Mouse (Mus musculus) hindbrain, embryonic 16.5 days (tissue): Measurements from ENCODE around the gene Pcsk2. TPM values are rescaled to one million over a fixed set of nuclear protein-coding genes. Genes with fewer than 3 reads are reported as not detected.

Experiments used
- ATAC-seq: fragments of 200-750 bp; cut with Nextera tagmentation; 2 replicates; pipeline ENCODE4 v1.8.0; 2017; ENCODE audit warnings: moderate TSS enrichment, moderate library complexity
- H3K27ac ChIP-seq: fragments of 300-500 bp; sonication (generic); 2 replicates; pipeline ENCODE4 v1.5.1; 2014; ENCODE audit warnings: low read depth, mild to moderate bottlenecking, control low read depth, low read length, moderate library complexity
- H3K27me3 ChIP-seq: fragments of 300-500 bp; sonication (generic); replicated peaks from 2 replicates; pipeline ENCODE4 v1.6.1; 2014; ENCODE audit warnings: low read length; ENCODE audit not compliant: control insufficient read depth, insufficient read depth
- H3K36me3 ChIP-seq: fragments of 300-500 bp; sonication (generic); 2 replicates; pipeline ENCODE4 v1.6.1; 2014; ENCODE audit warnings: mild to moderate bottlenecking, low read length, moderate library complexity, mixed read lengths; ENCODE audit not compliant: control insufficient read depth, insufficient read depth
- H3K4me1 ChIP-seq: fragments of 300-500 bp; sonication (generic); 2 replicates; pipeline ENCODE4 v1.6.1; 2014; ENCODE audit warnings: low read depth, low read length; ENCODE audit not compliant: control insufficient read depth, insufficient read depth
- H3K4me2 ChIP-seq: fragments of 300-500 bp; sonication (generic); 2 replicates; pipeline ENCODE4 v1.6.1; 2014; ENCODE audit warnings: mild to moderate bottlenecking, low read length, control low read depth, moderate library complexity
- H3K4me3 ChIP-seq: fragments of 300-500 bp; sonication (generic); 2 replicates; pipeline ENCODE4 v1.5.1; 2014; ENCODE audit warnings: mild to moderate bottlenecking, low read length, control low read depth, moderate library complexity
- H3K9ac ChIP-seq: fragments of 300-500 bp; sonication (generic); 2 replicates; pipeline ENCODE4 v1.6.1; 2014; ENCODE audit warnings: low read depth, mild to moderate bottlenecking, control low read depth, low read length, moderate library complexity
- H3K9me3 ChIP-seq: fragments of 300-500 bp; sonication (generic); 2 replicates; pipeline ENCODE4 v1.6.1; 2014; ENCODE audit warnings: mild to moderate bottlenecking, low read length, moderate library complexity; ENCODE audit not compliant: control insufficient read depth
- WGBS: fragments of 180-500 bp; shearing (Covaris S2); extraction: QIAGEN DNeasy Blood & Tissue Kit; methylation state at CpG from one replicate; pipeline ENCODE4 v1.1.7; 2014; 5-methylcytosine and 5-hydroxymethylcytosine counted together
- polyA plus RNA-seq: library from polyadenylated mRNA; unstranded; fragments of >200 nt; fragmentation: Nextera tagmentation; extraction: Ambion mirVana; gene quantifications from 2 replicates; pipeline ENCODE4 v1.2.1, GENCODE M21; 2015

Pcsk2 gene
- polyA plus RNA-seq, 1 experiment from 2014 or later, result 23.4 TPM

GRCm38 (mm10) chr2:143709979-143710378 lies 164.0 kb downstream of the Pcsk2 start:
- Histone ChIP-seq H3K9me3 (no peaks in the 10 kb centered on the region; the same call in 1 of the 2 replicates), H3K4me2 (no peak overlapping the region), H3K4me3 (no peak overlapping the region), H3K27me3 (no peaks in the 10 kb centered on the region), H3K27ac (no peak overlapping the region), H3K9ac (no peak overlapping the region), H3K4me1 (no peaks in the 10 kb centered on the region), H3K36me3 (no peaks in the 10 kb centered on the region)
- no peak for ATAC-seq
- 76% methylated on average over 2 of the region's 2 CpGs for WGBS

GRCm38 (mm10) chr2:143711886-143712285 lies 165.9 kb downstream of the Pcsk2 start:
- H3K27me3 ChIP-seq, result no peaks in the 10 kb centered on the region
- 87% methylated on average over 4 of the region's 4 CpGs for WGBS
- H3K36me3 ChIP-seq, result no peaks in the 10 kb centered on the region
- H3K4me1 ChIP-seq, result no peaks in the 10 kb centered on the region
- H3K4me3 ChIP-seq, result no peak overlapping the region
- H3K9me3 ChIP-seq, result no peaks in the 10 kb centered on the region; the same call in 1 of the 2 replicates
- H3K9ac ChIP-seq, result no peak overlapping the region
- no peak overlapping the region for H3K27ac ChIP-seq
- ATAC-seq, result no peak
- H3K4me2 ChIP-seq, result no peak overlapping the region

- ATAC-seq, result no peak
- H3K4me1 ChIP-seq, result no peaks in the 10 kb centered on the region
- H3K27ac ChIP-seq, result no peak overlapping the region
- H3K36me3 ChIP-seq, result no peaks in the 10 kb centered on the region
- H3K27me3 ChIP-seq, result no peaks in the 10 kb centered on the region
- WGBS, result 49% methylated on average over 3 of the region's 3 CpGs
- H3K9ac ChIP-seq, result no peak overlapping the region
- H3K9me3 ChIP-seq, result no peaks in the 10 kb centered on the region; the same call in 1 of the 2 replicates
- H3K4me2 ChIP-seq, result no peak overlapping the region
- no peak overlapping the region for H3K4me3 ChIP-seq
Measured at GRCm38 (mm10) chr2:143712901-143713300, 166.9 kb downstream of the Pcsk2 start.

- Histone ChIP-seq H3K4me2 (no peak overlapping the region), H3K27me3 (no peaks in the 10 kb centered on the region), H3K27ac (no peak overlapping the region), H3K36me3 (no peaks in the 10 kb centered on the region), H3K4me3 (no peak overlapping the region), H3K9ac (no peak overlapping the region), H3K4me1 (no peaks in the 10 kb centered on the region), H3K9me3 (no peaks in the 10 kb centered on the region; the same call in 1 of the 2 replicates)
- 66% methylated on average over 4 of the region's 4 CpGs for WGBS
- no peak for ATAC-seq
Measured at GRCm38 (mm10) chr2:143713902-143714301, 167.9 kb downstream of the Pcsk2 start.

- Histone ChIP-seq H3K36me3 (no peaks in the 10 kb centered on the region), H3K27ac (no peak overlapping the region), H3K4me3 (no peak overlapping the region), H3K27me3 (no peaks in the 10 kb centered on the region), H3K4me2 (no peak overlapping the region), H3K4me1 (no peaks in the 10 kb centered on the region), H3K9me3 (no peaks in the 10 kb centered on the region; the same call in 1 of the 2 replicates), H3K9ac (no peak overlapping the region)
- 73% methylated on average over 4 of the region's 4 CpGs for WGBS
- no peak for ATAC-seq
Measured at GRCm38 (mm10) chr2:143715110-143715509, 169.2 kb downstream of the Pcsk2 start.

GRCm38 (mm10) chr2:143723231-143723630 lies 177.3 kb downstream of the Pcsk2 start:
- Histone ChIP-seq H3K9ac (no peak overlapping the region), H3K9me3 (no peaks in the 10 kb centered on the region), H3K27me3 (no peaks in the 10 kb centered on the region), H3K36me3 (peaks cover 2% of the 10 kb centered on the region; the same call in 1 of the 2 replicates), H3K4me2 (no peak overlapping the region), H3K4me3 (no peak overlapping the region), H3K4me1 (no peaks in the 10 kb centered on the region), H3K27ac (no peak overlapping the region)
- 22% methylated on average over 4 of the region's 4 CpGs for WGBS
- ATAC-seq, result no peak

GRCm38 (mm10) chr2:143724101-143724500 lies 178.1 kb downstream of the Pcsk2 start:
- Histone ChIP-seq H3K27ac (no peak overlapping the region), H3K27me3 (no peaks in the 10 kb centered on the region), H3K4me1 (no peaks in the 10 kb centered on the region), H3K4me2 (no peak overlapping the region), H3K36me3 (peaks cover 2% of the 10 kb centered on the region; the same call in 1 of the 2 replicates), H3K4me3 (no peak overlapping the region), H3K9ac (no peak overlapping the region), H3K9me3 (no peaks in the 10 kb centered on the region)
- WGBS, result 81% methylated on average over 4 of the region's 4 CpGs
- no peak for ATAC-seq

- Histone ChIP-seq H3K4me3 (no peak overlapping the region), H3K27me3 (no peaks in the 10 kb centered on the region), H3K4me2 (no peak overlapping the region), H3K27ac (no peak overlapping the region), H3K4me1 (no peaks in the 10 kb centered on the region), H3K36me3 (peaks cover 2% of the 10 kb centered on the region; the same call in 1 of the 2 replicates), H3K9ac (no peak overlapping the region), H3K9me3 (no peaks in the 10 kb centered on the region)
- no peak for ATAC-seq
- 80% methylated on average over 8 of the region's 8 CpGs for WGBS
Measured at GRCm38 (mm10) chr2:143724720-143725119, 178.8 kb downstream of the Pcsk2 start.

- no peak for ATAC-seq
- H3K9me3 ChIP-seq, result no peaks in the 10 kb centered on the region
- H3K27me3 ChIP-seq, result no peaks in the 10 kb centered on the region
- no peak overlapping the region for H3K4me2 ChIP-seq
- no peak overlapping the region for H3K4me3 ChIP-seq
- H3K36me3 ChIP-seq, result no peaks in the 10 kb centered on the region
- WGBS, result 83% methylated on average over 10 of the region's 10 CpGs
- no peaks in the 10 kb centered on the region for H3K4me1 ChIP-seq
- no peak overlapping the region for H3K9ac ChIP-seq
- no peak overlapping the region for H3K27ac ChIP-seq
Measured at GRCm38 (mm10) chr2:143732501-143732900, 186.5 kb downstream of the Pcsk2 start.

- no peaks in the 10 kb centered on the region for H3K9me3 ChIP-seq
- no peak for ATAC-seq
- no peak overlapping the region for H3K4me3 ChIP-seq
- H3K9ac ChIP-seq, result no peak overlapping the region
- H3K4me1 ChIP-seq, result no peaks in the 10 kb centered on the region
- H3K36me3 ChIP-seq, result no peaks in the 10 kb centered on the region
- WGBS, result 78% methylated on average over 3 of the region's 3 CpGs
- H3K4me2 ChIP-seq, result no peak overlapping the region
- H3K27me3 ChIP-seq, result no peaks in the 10 kb centered on the region
- H3K27ac ChIP-seq, result no peak overlapping the region
Measured at GRCm38 (mm10) chr2:143735442-143735841, 189.5 kb downstream of the Pcsk2 start.
